Mouse (Mus musculus): ENCODE results near the gene Mllt1.

The Mllt1 gene

GRCm38 (mm10) chr17:56935363-56936131 is at the start of gene Mllt1:
Gene Mllt1, minus strand, starts transcription at chr17:56935415.
- ChIA-PET POLR2A (interaction anchor here (0.6 to 1.9 kb wide), 43 partner anchors 9 to 680 kb away, joined by 3 to 10 read pairs (median 3); partner anchors contain the start of genes Gm17949 (in 2 of the 4), Gtf2f1 (in 2 of the 4), Khsrp (in 2 of the 4) and Ranbp3 (in 2 of the 4)), CTCF (interaction anchor here (0.5 to 2.6 kb wide), 50 partner anchors 11 to 399 kb away, joined by 3 to 32 read pairs (median 4); partner anchors contain the start of genes 1700061G19Rik (in 1 of the 4), Clpp (in 1 of the 4), Dus3l (in 1 of the 4) and Nrtn (in 1 of the 4))

- CTCF ChIA-PET: interaction anchor here in 1 of 4 experiments (1.1 kb wide), 1 partner anchor 349 kb away, joined by 3 read pairs; no protein-coding TSS in a partner anchor
- POLR2A ChIA-PET: interaction anchor here in 1 of 4 experiments (1.1 to 1.7 kb wide), 3 partner anchors 10 to 220 kb away, joined by 3 to 6 read pairs (median 4); partner anchors contain the start of genes Alkbh7 and Dus3l
Observed at GRCm38 (mm10) chr17:56984886-56985285, 49.7 kb upstream of the Mllt1 start.

GRCm38 (mm10) chr17:56982013-56982412 is 46.8 kb upstream of the Mllt1 start, which contains the start of gene Acer1:
Gene Acer1, minus strand, starts transcription at chr17:56982126.
- ChIA-PET CTCF (interaction anchor here in 2 of 4 experiments (0.6 to 1.3 kb wide), 2 partner anchors 15 to 650 kb away, joined by 3 to 4 read pairs; partner anchors contain the start of gene Alkbh7 (in 1 of the 2)), POLR2A (interaction anchor here in 2 of 4 experiments (1.0 to 1.2 kb wide), 3 partner anchors 8 to 19 kb away, joined by 3 to 5 read pairs (median 3); partner anchors contain the start of gene Clpp (in 1 of the 2))

GRCm38 (mm10) chr17:56981049-56981448 is 45.8 kb upstream of the Mllt1 start:
- ChIA-PET POLR2A (interaction anchor here in 3 of 4 experiments (0.6 to 5.5 kb wide), 3 partner anchors 9 to 17 kb away, joined by 3 to 20 read pairs (median 5); partner anchors contain the start of gene Clpp (in 1 of the 3)), CTCF (interaction anchor here in 2 of 4 experiments (0.6 to 0.9 kb wide), 2 partner anchors 30 to 59 kb away, joined by 3 read pairs; no protein-coding TSS in a partner anchor)

GRCm38 (mm10) chr17:56979524-56979923 is 44.3 kb upstream of the Mllt1 start:
- ChIA-PET POLR2A (interaction anchor here in 2 of 4 experiments (1.1 to 5.5 kb wide), 4 partner anchors 10 to 52 kb away, joined by 3 to 20 read pairs (median 4); partner anchors contain the start of genes Clpp (in 1 of the 2), Gm17949 (in 1 of the 2), Gtf2f1 (in 1 of the 2) and Khsrp (in 1 of the 2)), CTCF (no interaction called here)

- CTCF ChIA-PET: no interaction called here
Observed at GRCm38 (mm10) chr17:56976531-56977390, 41.5 kb upstream of the Mllt1 start.

GRCm38 (mm10) chr17:56975391-56975790 is 40.2 kb upstream of the Mllt1 start:
- ChIA-PET POLR2A (interaction anchor here in 1 of 4 experiments (0.8 to 2.5 kb wide), 9 partner anchors 9 to 210 kb away, joined by 3 to 11 read pairs (median 4); partner anchors contain the start of genes Alkbh7, Clpp, Dus3l and Gm17949), CTCF (interaction anchor here in 2 of 4 experiments (0.7 to 1.5 kb wide), 2 partner anchors 10 to 13 kb away, joined by 3 read pairs; no protein-coding TSS in a partner anchor)

More at GRCm38 (mm10) chr17:56976531-56977390, 41.5 kb upstream of the Mllt1 start:
- POLR2A ChIA-PET: interaction anchor here in 2 of 4 experiments (1.3 to 5.5 kb wide), 3 partner anchors 13 to 56 kb away, joined by 3 to 20 read pairs (median 5); partner anchors contain the start of gene Clpp (in 1 of the 2)

GRCm38 (mm10) chr17:56974708-56975240 is 39.6 kb upstream of the Mllt1 start:
- CTCF ChIA-PET: interaction anchor here in 2 of 4 experiments (0.7 to 1.5 kb wide), 2 partner anchors 10 to 14 kb away, joined by 3 read pairs; no protein-coding TSS in a partner anchor
- POLR2A ChIA-PET: interaction anchor here in 1 of 4 experiments (0.8 to 2.5 kb wide), 8 partner anchors 10 to 210 kb away, joined by 3 to 11 read pairs (median 4); partner anchors contain the start of genes Alkbh7, Clpp, Dus3l and Gm17949

- CTCF ChIA-PET: interaction anchor here in 2 of 4 experiments (0.6 to 0.7 kb wide), 2 partner anchors 27 to 209 kb away, joined by 3 read pairs; no protein-coding TSS in a partner anchor
- POLR2A ChIA-PET: interaction anchor here in 2 of 4 experiments (1.0 to 2.5 kb wide), 6 partner anchors 10 to 209 kb away, joined by 3 to 11 read pairs (median 4); partner anchors contain the start of genes Clpp (in 1 of the 2) and Dus3l (in 1 of the 2)
Observed at GRCm38 (mm10) chr17:56973956-56974707, 38.9 kb upstream of the Mllt1 start.

GRCm38 (mm10) chr17:56970081-56970480 is 34.9 kb upstream of the Mllt1 start:
- POLR2A ChIA-PET: interaction anchor here in 2 of 4 experiments (0.5 to 0.6 kb wide), 2 partner anchors 40 to 1162 kb away, joined by 3 to 8 read pairs; no protein-coding TSS in a partner anchor

GRCm38 (mm10) chr17:56969321-56969720 is 34.1 kb upstream of the Mllt1 start:
- POLR2A ChIA-PET: interaction anchor here in 1 of 4 experiments (0.6 kb wide), 1 partner anchor 344 kb away, joined by 6 read pairs; no protein-coding TSS in a partner anchor
- CTCF ChIA-PET: interaction anchor here in 2 of 4 experiments (0.7 to 1.6 kb wide), 3 partner anchors 12 to 899 kb away, joined by 3 to 4 read pairs (median 3); no protein-coding TSS in a partner anchor

More at GRCm38 (mm10) chr17:56970081-56970480, 34.9 kb upstream of the Mllt1 start:
- CTCF ChIA-PET: interaction anchor here in 2 of 4 experiments (0.5 to 1.6 kb wide), 4 partner anchors 13 to 900 kb away, joined by 3 to 4 read pairs (median 3); no protein-coding TSS in a partner anchor

- POLR2A ChIA-PET: interaction anchor here in 3 of 4 experiments (0.6 to 2.7 kb wide), 18 partner anchors 9 to 236 kb away, joined by 3 to 12 read pairs (median 5); partner anchors contain the start of genes Dus3l (in 2 of the 3), Acer1 (in 1 of the 3), Alkbh7 (in 1 of the 3) and Clpp (in 1 of the 3)
- CTCF ChIA-PET: interaction anchor here in 3 of 4 experiments (0.6 to 3.1 kb wide), 6 partner anchors 9 to 410 kb away, joined by 3 to 10 read pairs (median 5); partner anchors contain the start of gene Alkbh7 (in 1 of the 3)
Observed at GRCm38 (mm10) chr17:56963646-56964045, 28.4 kb upstream of the Mllt1 start.

GRCm38 (mm10) chr17:56962642-56963405 is 27.6 kb upstream of the Mllt1 start:
- POLR2A ChIA-PET: interaction anchor here in 3 of 4 experiments (0.9 to 2.7 kb wide), 17 partner anchors 10 to 336 kb away, joined by 3 to 12 read pairs (median 4); partner anchors contain the start of genes Acer1 (in 1 of the 3), Alkbh7 (in 1 of the 3), Clpp (in 1 of the 3) and Dus3l (in 1 of the 3)
- CTCF ChIA-PET: interaction anchor here (0.8 to 3.1 kb wide), 8 partner anchors 12 to 460 kb away, joined by 3 to 10 read pairs (median 3); partner anchors contain the start of gene Alkbh7 (in 1 of the 4)

GRCm38 (mm10) chr17:56961880-56962279 is 26.7 kb upstream of the Mllt1 start:
- POLR2A ChIA-PET: interaction anchor here in 2 of 4 experiments (0.6 to 2.7 kb wide), 10 partner anchors 10 to 289 kb away, joined by 3 to 12 read pairs (median 4); partner anchors contain the start of genes Clpp (in 1 of the 2), Dus3l (in 1 of the 2), Gm17949 (in 1 of the 2) and Gtf2f1 (in 1 of the 2)
- CTCF ChIA-PET: interaction anchor here in 3 of 4 experiments (0.8 to 3.1 kb wide), 5 partner anchors 11 to 226 kb away, joined by 3 to 10 read pairs (median 4); partner anchors contain the start of gene Alkbh7 (in 1 of the 3)

- CTCF ChIA-PET: no interaction called here
- POLR2A ChIA-PET: no interaction called here
Observed at GRCm38 (mm10) chr17:56958667-56959066, 23.5 kb upstream of the Mllt1 start.
